Mouse (Mus musculus) adrenal gland, adult 10 weeks (tissue): ENCODE measurements around the gene Gramd1c. TPM values are rescaled to one million over a fixed set of nuclear protein-coding genes. Genes with fewer than 3 reads are reported as not detected.

Experiments
- polyA plus RNA-seq: library from polyadenylated mRNA; stranded (reverse); fragments of 350-450 nt; fragmentation: Illumina TruSeq; extraction: RNeasy Lipid Tissue Mini Kit (QIAGEN cat#74804); gene quantifications from one replicate; pipeline ENCODE4 v1.2.3, GENCODE M21; 2014; ENCODE audit warnings: low read depth, low replicate concordance

Gene Gramd1c
- polyA plus RNA-seq, result 4.5 TPM

DNA sequence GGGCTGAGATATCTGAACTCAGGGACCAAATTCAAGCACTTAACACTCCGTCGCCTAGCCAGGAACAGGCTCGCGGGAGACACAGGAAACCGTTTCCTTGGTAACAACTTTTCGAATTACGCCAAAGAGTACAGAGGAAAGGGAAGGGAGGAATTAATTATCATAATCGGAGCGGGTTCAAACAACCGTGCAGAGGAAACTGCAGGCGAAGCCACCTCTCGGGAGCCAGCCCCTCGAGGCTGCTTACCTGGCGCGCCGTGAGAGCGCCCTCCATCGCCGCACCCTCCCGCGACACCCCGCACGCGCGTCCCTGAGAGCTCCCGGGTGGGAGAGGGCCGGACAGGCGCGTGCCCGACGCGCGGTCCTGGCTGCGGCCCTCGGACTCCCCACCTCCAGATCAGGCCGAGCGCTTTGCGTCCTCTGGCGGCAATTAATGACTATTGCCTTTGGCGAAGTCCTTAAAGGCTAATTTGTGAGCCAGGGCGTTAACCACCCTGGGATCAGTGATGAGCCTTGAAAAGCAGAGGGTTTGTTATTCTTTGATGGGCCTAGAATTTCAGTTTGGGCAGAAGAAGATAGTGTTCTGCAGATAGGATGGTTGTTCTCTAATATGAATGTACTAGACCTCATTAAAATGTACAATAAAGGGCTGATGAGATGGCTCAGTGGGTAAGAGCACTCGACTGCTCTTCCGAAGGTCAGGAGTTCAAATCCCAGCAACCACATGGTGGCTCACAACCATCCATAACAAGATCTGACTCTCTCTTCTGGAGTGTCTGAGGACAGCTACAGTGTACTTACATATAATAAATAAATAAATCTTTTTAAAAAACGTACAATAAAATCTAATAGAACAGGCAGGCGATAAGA, at the start of gene Gramd1c:
Gene Gramd1c, minus strand, starts transcription at position 321 of the 870 bp plus-strand sequence.

DNA sequence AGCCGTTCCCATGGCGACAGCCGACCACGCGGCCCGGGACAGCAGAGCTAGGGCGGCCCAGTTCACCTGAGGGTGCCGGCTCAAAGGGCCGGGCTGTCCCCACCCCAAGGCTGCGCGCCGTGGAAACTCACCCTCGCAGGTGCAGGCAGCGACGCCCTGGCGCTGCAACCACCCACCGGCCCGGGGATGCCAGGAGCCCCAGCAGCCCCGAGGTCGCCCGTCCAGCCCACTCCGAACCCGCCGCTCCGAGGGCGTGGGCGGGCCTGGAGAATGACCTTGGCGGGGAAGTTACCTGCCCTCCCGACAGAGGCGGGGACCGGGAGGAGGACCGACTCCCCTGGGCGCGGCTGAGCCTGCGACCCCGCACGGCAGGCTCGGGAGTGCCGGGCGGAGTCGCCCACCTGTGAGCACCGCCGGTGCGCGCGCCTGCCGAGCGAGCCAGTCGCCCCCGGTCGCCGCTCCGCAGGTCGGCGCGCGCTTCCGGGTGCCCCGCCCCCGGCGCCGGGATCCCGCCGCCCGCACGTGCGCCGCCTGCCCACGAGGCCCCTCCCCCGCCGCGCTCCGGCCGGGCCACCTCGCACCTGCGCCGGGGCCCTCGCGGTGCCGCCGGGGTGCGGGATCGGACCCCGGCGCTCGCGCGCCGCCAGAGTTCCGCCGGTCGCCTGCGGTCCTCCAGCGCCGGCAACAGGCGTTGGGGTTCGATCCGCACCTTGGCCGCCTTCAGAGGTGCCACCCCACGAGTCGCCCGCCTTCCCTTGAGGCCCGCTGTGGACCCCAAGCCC, 83.6 kb downstream of the Gramd1c start, which contains the start of gene Zdhhc23:
Gene Zdhhc23, minus strand, starts transcription at position 464 of the 782 bp plus-strand sequence.

Other genes starting within 250 kb of the Gramd1c start
- 9.2 TPM for gene Ccdc191, start 173.5 kb downstream of the Gramd1c start, polyA plus RNA-seq
- gene Qtrt2, start 136.5 kb downstream of the Gramd1c start, polyA plus RNA-seq, result 19.7 TPM
- gene Zdhhc23, start 83.6 kb downstream of the Gramd1c start, polyA plus RNA-seq, result 0.47 TPM
- 249 TPM for gene Atp6v1a, start 76.4 kb upstream of the Gramd1c start, polyA plus RNA-seq
- 331 TPM for gene Naa50, start 76.5 kb upstream of the Gramd1c start, polyA plus RNA-seq
- 20.5 TPM for gene Usf3, start 109.9 kb upstream of the Gramd1c start, polyA plus RNA-seq